Mouse (Mus musculus) liver, embryonic 14.5 days (tissue): ENCODE data around the gene Dock6. TPM values are rescaled to one million over a fixed set of nuclear protein-coding genes. Genes with fewer than 3 reads are reported as not detected.
A peak's percentile ranks its signal among the peaks of the same experiment; 100 is the strongest.

ENCODE experiments used
- ATAC-seq: fragments of 200-750 bp; cut with Nextera tagmentation; 2 replicates; pipeline ENCODE4 v1.8.0; 2017; ENCODE audit warnings: moderate number of reproducible peaks, mild to moderate bottlenecking, moderate library complexity; ENCODE audit not compliant: insufficient read depth
- DNase-seq, 3 experiments: peaks; one replicate each; pipeline ENCODE4 v3.0.0-alpha.2; 2012 to 2013; ENCODE audit warnings: low read depth in 3 of 3, low spot score in 3 of 3
- H3K27ac ChIP-seq: fragments of 300-500 bp; sonication (generic); 2 replicates; pipeline ENCODE4 v1.5.1; 2014; ENCODE audit warnings: moderate library complexity, mild to moderate bottlenecking, control low read depth, inconsistent platforms
- H3K27me3 ChIP-seq: fragments of 300-500 bp; sonication (generic); 2 replicates; pipeline ENCODE4 v1.6.1; 2014; ENCODE audit warnings: mild to moderate bottlenecking, low read length, moderate library complexity; ENCODE audit not compliant: control insufficient read depth, insufficient read depth
- H3K36me3 ChIP-seq: fragments of 300-500 bp; sonication (generic); replicated peaks from 2 replicates; pipeline ENCODE4 v1.6.1; 2014; ENCODE audit warnings: low read depth; ENCODE audit not compliant: control insufficient read depth, insufficient read depth
- H3K4me1 ChIP-seq, 2 experiments: fragments of 200-500 bp in 1 of 2; fragments of 300-500 bp in 1 of 2; sonication (generic) in 1 of 2; replicated peaks; 2 replicates each; pipeline ENCODE4 v1.6.1; 2012 to 2014; ENCODE audit warnings: antibody characterized with exemption in 1 of 2, inconsistent platforms in 1 of 2, low read length in 1 of 2; ENCODE audit not compliant: control insufficient read depth in 2 of 2, insufficient read depth in 2 of 2
- H3K4me2 ChIP-seq: fragments of 300-500 bp; sonication (generic); 2 replicates; pipeline ENCODE4 v1.6.1; 2014; ENCODE audit warnings: low read depth, mild to moderate bottlenecking, control low read depth, moderate library complexity
- H3K4me3 ChIP-seq, 2 experiments: fragments of 200-500 bp in 1 of 2; fragments of 300-500 bp in 1 of 2; sonication (generic) in 1 of 2; 2 replicates each; pipeline ENCODE4 v1.5.1; 2012 to 2014; ENCODE audit warnings: low read depth in 2 of 2, low read length in 2 of 2, mild to moderate bottlenecking in 2 of 2, control low read depth in 1 of 2, inconsistent platforms in 1 of 2, moderate library complexity in 1 of 2; ENCODE audit not compliant: insufficient read depth in 1 of 2
- H3K9ac ChIP-seq: fragments of 300-500 bp; sonication (generic); replicated peaks from 2 replicates; pipeline ENCODE4 v1.6.1; 2014; ENCODE audit warnings: mild to moderate bottlenecking, control low read depth, moderate library complexity
- H3K9me3 ChIP-seq: fragments of 300-500 bp; sonication (generic); 2 replicates; pipeline ENCODE4 v1.6.1; 2016; ENCODE audit warnings: low read length, mixed read lengths; ENCODE audit not compliant: control insufficient read depth
- CTCF ChIP-seq: IDR thresholded peaks from 2 replicates; pipeline ENCODE4 v1.5.1; 2016; ENCODE audit warnings: antibody characterized with exemption, low read depth, control low read depth
- EP300 ChIP-seq: IDR thresholded peaks from 2 replicates; pipeline ENCODE4 v1.6.1; 2016; ENCODE audit warnings: antibody characterized with exemption, low read depth
- WGBS: fragments of 180-500 bp; shearing (Covaris S2); extraction: QIAGEN DNeasy Blood & Tissue Kit; methylation state at CpG from one replicate; pipeline ENCODE4 v1.1.7; 2014; ENCODE audit not compliant: insufficient replicate concordance; 5-methylcytosine and 5-hydroxymethylcytosine counted together
- polyA plus RNA-seq, 2 experiments: library from polyadenylated mRNA; depleted of rRNA in 1 of 2; stranded (reverse) in 1 of 2; unstranded in 1 of 2; fragments of >200 nt; fragmentation: Nextera tagmentation in 1 of 2; extraction: Ambion mirVana in 1 of 2; gene quantifications; 2 replicates each; pipeline versions ENCODE4 v1.2.1 to v1.2.3; 2012 to 2014

The Dock6 gene
- polyA plus RNA-seq, 2 experiments, result 2.1 to 9.0 TPM

DNA sequence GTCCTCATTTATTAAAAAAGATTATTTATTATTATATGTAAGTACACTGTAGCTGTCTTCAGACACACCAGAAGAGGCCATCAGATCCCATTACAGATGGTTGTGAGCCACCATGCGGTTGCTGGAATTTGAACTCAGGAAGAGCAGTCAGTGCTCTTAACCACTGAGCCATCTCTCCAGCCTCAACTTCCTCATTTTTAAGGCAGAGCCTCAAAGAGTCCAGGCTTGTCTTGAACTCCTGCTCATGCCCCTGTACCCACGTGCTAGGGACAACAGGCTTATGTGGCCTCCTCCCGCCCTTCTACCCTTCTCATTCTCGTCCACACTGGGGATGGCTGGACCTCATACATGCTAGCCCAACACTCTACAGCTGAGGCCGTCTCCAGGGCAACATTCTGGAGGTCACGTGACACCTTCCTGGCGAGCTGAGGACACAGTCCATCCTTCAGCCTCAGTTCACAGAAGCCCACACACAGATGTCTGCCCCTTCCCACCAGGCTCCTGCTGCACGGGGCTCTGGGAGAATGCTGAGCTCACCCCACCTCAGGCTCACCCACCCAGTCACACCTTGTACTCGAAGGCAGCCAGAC is 35.6 kb downstream of the Dock6 start:
- Histone ChIP-seq H3K27me3 (no peaks in the 10 kb centered on the region), H3K9ac (no peak overlapping the region), H3K4me3 (no peak overlapping the region), H3K9me3 (no peaks in the 10 kb centered on the region), H3K36me3 (no peaks in the 10 kb centered on the region), H3K4me2 (no peak overlapping the region), H3K27ac (no peak overlapping the region), H3K4me1 (no peaks in the 10 kb centered on the region)
- DNase-seq (no peak), ATAC-seq (peak; percentile 35; the same call in 1 of the 2 replicates)
- TF ChIP-seq CTCF (no peak), EP300 (no peak)
- WGBS, result 57% methylated on average over 9 of the region's 9 CpGs

DNA sequence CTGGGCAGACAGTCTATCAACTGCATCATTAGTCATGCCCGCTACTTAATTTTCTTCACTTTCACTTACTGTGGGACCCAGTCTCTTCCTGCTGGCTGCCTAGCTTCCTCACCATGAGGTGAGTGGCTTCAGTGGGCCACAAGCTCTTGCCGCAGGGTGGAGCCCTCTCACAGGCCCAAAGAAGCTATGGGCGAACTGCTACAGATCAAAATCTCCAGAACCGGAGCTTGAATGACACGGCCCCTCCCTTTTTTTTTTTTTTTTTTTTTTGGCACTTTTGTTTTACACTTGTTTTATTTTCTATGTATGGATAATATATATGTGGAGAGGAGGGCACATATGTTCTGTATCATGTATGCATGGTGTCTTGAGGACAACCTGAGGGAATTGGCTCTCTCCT is 41.3 kb downstream of the Dock6 start:
- Histone ChIP-seq H3K4me2 (no peak overlapping the region), H3K27me3 (no peaks in the 10 kb centered on the region), H3K9ac (no peak overlapping the region), H3K4me1 (peaks cover 0 to 5% of the 10 kb centered on the region in 2 experiments; a peak in 1 of 4 replicates), H3K27ac (no peak overlapping the region), H3K4me3 (no peak overlapping the region), H3K36me3 (no peaks in the 10 kb centered on the region), H3K9me3 (no peaks in the 10 kb centered on the region)
- 52% methylated on average over 5 of the region's 5 CpGs for whole genome bisulfite sequencing
- DNase-seq (no peak), ATAC-seq (no peak)
- TF ChIP-seq CTCF (no peak), EP300 (no peak)

DNA sequence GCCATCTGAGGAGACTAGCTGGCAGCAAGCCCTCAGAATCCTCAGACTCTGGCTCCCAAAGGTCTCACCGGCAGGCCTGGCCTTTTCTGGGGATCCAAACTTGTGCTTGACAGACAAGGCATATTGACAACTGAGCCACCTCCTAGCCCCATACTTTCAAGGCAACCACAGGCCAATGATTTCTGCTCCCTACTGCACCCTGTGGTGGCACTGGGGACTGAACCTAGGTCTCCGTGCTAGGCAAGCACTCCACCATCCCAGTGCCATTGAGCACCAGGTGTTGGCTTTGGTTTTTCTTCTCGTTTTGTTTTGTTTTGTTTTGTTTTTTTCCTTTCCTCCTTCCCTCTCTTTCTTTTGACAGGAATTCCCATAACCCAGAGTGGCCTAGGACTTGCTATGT is 43.9 kb downstream of the Dock6 start:
- 38% methylated on average over 3 of the region's 3 CpGs for WGBS
- no peak for TF ChIP-seq EP300
- TF ChIP-seq CTCF, result peak; percentile 59
- no peak overlapping the region for H3K9ac ChIP-seq
- H3K4me1 ChIP-seq, result peaks cover 0 to 5% of the 10 kb centered on the region in 2 experiments; a peak in 1 of 4 replicates
- H3K4me3 ChIP-seq, result no peak overlapping the region
- H3K27ac ChIP-seq, result no peak overlapping the region
- no peak overlapping the region for H3K4me2 ChIP-seq
- H3K9me3 ChIP-seq, result no peaks in the 10 kb centered on the region
- DNase-seq (no peak), ATAC-seq (no peak)
- H3K27me3 ChIP-seq, result no peaks in the 10 kb centered on the region
- no peaks in the 10 kb centered on the region for H3K36me3 ChIP-seq

DNA sequence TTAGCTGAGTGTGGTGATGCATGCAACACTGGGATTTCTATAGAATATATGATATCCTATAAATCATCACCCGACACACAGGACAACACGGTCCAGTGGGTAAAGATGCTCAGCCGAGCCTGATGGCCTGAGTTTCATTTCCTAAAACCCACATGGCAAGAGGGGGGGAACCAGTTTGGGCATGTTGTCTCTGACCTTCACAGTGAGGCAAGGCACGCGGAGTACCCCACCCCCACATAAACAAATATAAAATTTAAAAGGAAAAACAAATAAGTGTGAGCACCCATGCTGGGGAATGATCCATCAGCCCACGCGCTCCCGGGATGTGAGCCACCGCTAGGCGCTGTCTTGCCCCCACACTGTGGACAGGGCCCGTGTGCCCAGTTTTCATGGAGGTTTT is 45.5 kb downstream of the Dock6 start:
- H3K9ac ChIP-seq, result no peak overlapping the region
- no peak overlapping the region for H3K27ac ChIP-seq
- H3K4me2 ChIP-seq, result no peak overlapping the region
- H3K4me3 ChIP-seq, result no peak overlapping the region
- H3K4me1 ChIP-seq, result peaks cover 0 to 5% of the 10 kb centered on the region in 2 experiments; a peak in 1 of 4 replicates
- no peak for ATAC-seq
- no peaks in the 10 kb centered on the region for H3K36me3 ChIP-seq
- TF ChIP-seq EP300, result no peak
- no peak for TF ChIP-seq CTCF
- WGBS, result 65% methylated on average over 11 of the region's 11 CpGs
- no peaks in the 10 kb centered on the region for H3K9me3 ChIP-seq
- no peak for DNase-seq
- no peaks in the 10 kb centered on the region for H3K27me3 ChIP-seq

DNA sequence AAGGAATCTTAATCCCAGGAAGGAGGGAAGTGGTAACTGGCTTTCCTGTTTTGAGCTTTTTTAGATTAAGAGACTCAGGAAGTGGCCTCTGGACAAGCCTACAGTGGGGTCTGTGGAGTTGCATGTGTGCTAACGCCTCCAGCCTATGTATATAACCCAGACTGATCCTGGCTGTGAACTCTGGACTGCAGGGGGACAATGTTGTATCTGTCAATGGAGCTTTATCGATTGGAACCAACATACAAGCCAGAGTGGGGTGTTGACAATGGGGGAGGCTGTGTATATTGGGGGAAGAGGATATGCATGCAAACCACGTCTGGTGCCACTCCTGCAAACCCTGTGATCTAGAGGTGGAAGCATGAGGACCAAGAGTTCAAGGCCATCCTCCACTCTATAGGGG is 46.1 kb downstream of the Dock6 start:
- TF ChIP-seq CTCF (no peak), EP300 (no peak)
- Histone ChIP-seq H3K4me1 (peaks cover 0 to 5% of the 10 kb centered on the region in 2 experiments; a peak in 1 of 4 replicates), H3K4me2 (no peak overlapping the region), H3K9me3 (no peaks in the 10 kb centered on the region), H3K27me3 (no peaks in the 10 kb centered on the region), H3K9ac (no peak overlapping the region), H3K27ac (no peak overlapping the region; the same call in 1 of the 2 replicates), H3K4me3 (no peak overlapping the region), H3K36me3 (no peaks in the 10 kb centered on the region)
- peak in 1 of 3 experiments; percentile 29 for DNase-seq
- ATAC-seq, result peak; percentile 71
- WGBS, result 16% methylated on average over 3 of the region's 3 CpGs
